Mouse (Mus musculus) erythroblast, embryonic 14.5 days (primary cell): ENCODE measurements at regions not wholly inside any gene's neighbourhood (a gene's known extent, or its start where the extent isn't known, plus 50 kb on each side); places are given as distances from the start of the nearest gene placed in this dataset.

Experiments
- GATA1 ChIP-seq: IDR thresholded peaks from 2 replicates; pipeline ENCODE4 v1.6.1; 2012; ENCODE audit warnings: low read length, inconsistent platforms, mixed read lengths
- TAL1 ChIP-seq: IDR thresholded peaks from 3 replicates; pipeline ENCODE4 v1.6.1; 2012; ENCODE audit warnings: low read length, inconsistent platforms, mixed read lengths

GRCm38 (mm10) chr2:61379076-61379475 lies 199.3 kb upstream of the Tank start:
- TF ChIP-seq GATA1 (no peak), TAL1 (no peak)
